Mouse (Mus musculus) kidney, postnatal 4 days (tissue): ENCODE measurements around the gene Olfr1276.

Source experiments
- DNase-seq, 2 experiments: peaks; one replicate each; pipeline ENCODE4 v3.0.0; 2021; ENCODE audit warnings: mixed read lengths in 2 of 2

The Olfr1276 gene

GRCm38 (mm10) chr2:111254216-111254615 lies at the start of gene Olfr1276:
Gene Olfr1276, plus strand, starts transcription at chr2:111254516.
- no peak for DNase-seq

- no peak for DNase-seq
These were observed 24.8 kb upstream of the Olfr1276 start, which contains the start of gene 4930430A15Rik for GRCm38 (mm10) chr2:111229502-111229901. Gene 4930430A15Rik, minus strand, starts transcription at chr2:111229602.

- DNase-seq: no peak
These were observed 19.1 kb upstream of the Olfr1276 start, which contains the start of gene Olfr1275 for GRCm38 (mm10) chr2:111235186-111235585. Gene Olfr1275, minus strand, starts transcription at chr2:111235286.

- DNase-seq: no peak
These were observed 19.7 kb downstream of the Olfr1276 start, which contains the start of gene Olfr1277 for GRCm38 (mm10) chr2:111274006-111274405. Gene Olfr1277, minus strand, starts transcription at chr2:111274106.

- DNase-seq: no peak
These were observed 35.5 kb downstream of the Olfr1276 start, which contains the start of gene Olfr1278 for GRCm38 (mm10) chr2:111289836-111290235. Gene Olfr1278, plus strand, starts transcription at chr2:111290136.

GRCm38 (mm10) chr2:111298541-111298940 lies 44.2 kb downstream of the Olfr1276 start:
- no peak for DNase-seq

- no peak for DNase-seq
These were observed 46.1 kb downstream of the Olfr1276 start, which contains the start of gene Olfr1279 for GRCm38 (mm10) chr2:111300374-111300773. Gene Olfr1279, plus strand, starts transcription at chr2:111300635.
